Comparison of ENCODE assay signal across 18 mouse cellular contexts in genomic region chr1:62799427-62799826, GRCm38 (mm10).
DNase-seq lines count a peak whose midpoint lies in the region; ATAC-seq and TF ChIP-seq lines count a peak whose summit lies in the region.
"Had no signal": no experiment of that assay in that cellular context is flagged by ENCODE, and none has a peak within 500 bp of the region (broad histone marks: within the 10 kb centered on the region; RNA-seq: fewer than 3 reads in every experiment).

No protein-coding gene starts in this region.

- no peak overlapping the region for H3K4me2 ChIP-seq in heart, embryonic 11.5 days
- no peak overlapping the region for H3K4me2 ChIP-seq in liver, embryonic 12.5 days
- no peak overlapping the region for H3K4me2 ChIP-seq in lung, postnatal 0 days (replicated peaks; ENCODE audit: low read depth, low read length)
- H3K4me2 ChIP-seq: forebrain, embryonic 15.5 days; hindbrain, embryonic 13.5 days had no signal

- no peak for DNase-seq in heart, adult 9 months (ENCODE audit: low spot score in 2 of 2)
- no peak for DNase-seq in liver
- peak; percentile 70 for DNase-seq in lung, postnatal 0 days (ENCODE audit: low spot score)
- DNase-seq in lung, adult 2 months: no peak
- no peak for DNase-seq in kidney, adult 18-20 months
- DNase-seq: adrenal gland, adult 2 months; adrenal gland, postnatal 25 days; cerebellum, adult 2 months; cerebellum, postnatal 10 days; gastrocnemius, postnatal 36 days; heart, adult 11 months; heart, postnatal 10 days had no signal

- no peaks in the 10 kb centered on the region for H3K27me3 ChIP-seq in heart, embryonic 11.5 days (ENCODE audit: control insufficient read depth, insufficient read depth, low read length)
- H3K27me3 ChIP-seq in liver, embryonic 12.5 days (replicated peaks): peaks cover 2% of the 10 kb centered on the region
- no peaks in the 10 kb centered on the region for H3K27me3 ChIP-seq in lung, postnatal 0 days (replicated peaks; ENCODE audit: insufficient read depth, low read length)
- H3K27me3 ChIP-seq: CH12.LX; forebrain, embryonic 15.5 days; hindbrain, embryonic 13.5 days had no signal

- H3K4me1 ChIP-seq in heart, embryonic 11.5 days (ENCODE audit: control insufficient read depth, insufficient read depth, low read length): peaks cover 9% of the 10 kb centered on the region; the same call in 1 of the 2 replicates
- H3K4me1 ChIP-seq in liver, embryonic 12.5 days: peaks cover 63% of the 10 kb centered on the region
- no peaks in the 10 kb centered on the region for H3K4me1 ChIP-seq in lung, postnatal 0 days (ENCODE audit: insufficient read depth, low read depth, low read length)
- peaks cover 2% of the 10 kb centered on the region; the same call in 1 of the 2 replicates for H3K4me1 ChIP-seq in lung, adult 2 months (ENCODE audit: control insufficient read depth, insufficient read depth, low read length)

- no peak for TF ChIP-seq CTCF in lung, postnatal 0 days (IDR thresholded peaks at IDR 0.05)
- no peak for TF ChIP-seq CTCF in lung, adult 2 months (IDR thresholded peaks at IDR 0.05; ENCODE audit: insufficient read depth, low read length)

- H3K4me3 ChIP-seq in heart, embryonic 11.5 days (ENCODE audit: low read depth, low read length): no peak overlapping the region
- no peak overlapping the region for H3K4me3 ChIP-seq in liver, embryonic 12.5 days
- no peak overlapping the region for H3K4me3 ChIP-seq in lung, postnatal 0 days (ENCODE audit: low read depth, low read length)
- H3K4me3 ChIP-seq in lung, adult 2 months (replicated peaks; ENCODE audit: extremely low read depth, low read depth, low read length): no peak overlapping the region
- H3K4me3 ChIP-seq: forebrain, embryonic 15.5 days; hindbrain, embryonic 13.5 days had no signal

- peak overlapping the region; percentile 73; the same call in 1 of the 2 replicates for H3K27ac ChIP-seq in heart, embryonic 11.5 days (ENCODE audit: low read depth, low read length)
- H3K27ac ChIP-seq in liver, embryonic 12.5 days: peak overlapping the region; percentile 73
- no peak overlapping the region; the same call in 1 of the 2 replicates for H3K27ac ChIP-seq in lung, postnatal 0 days (ENCODE audit: low read length)
- H3K27ac ChIP-seq: forebrain, embryonic 15.5 days; hindbrain, embryonic 13.5 days; hindbrain, postnatal 0 days had no signal

- H3K9ac ChIP-seq in heart, embryonic 11.5 days (ENCODE audit: low read depth, low read length): no peak overlapping the region
- no peak overlapping the region for H3K9ac ChIP-seq in liver, embryonic 12.5 days
- no peak overlapping the region for H3K9ac ChIP-seq in lung, postnatal 0 days (replicated peaks; ENCODE audit: low read depth)
- H3K9ac ChIP-seq: forebrain, embryonic 15.5 days; hindbrain, embryonic 13.5 days had no signal

- ATAC-seq in heart, embryonic 11.5 days (replicated peaks; ENCODE audit: insufficient number of reproducible peaks, low FRiP score, low TSS enrichment): no peak
- ATAC-seq in liver, embryonic 12.5 days: no peak
- ATAC-seq in lung, postnatal 0 days: peak; percentile 30; the same call in 1 of the 2 replicates
- ATAC-seq: forebrain, embryonic 15.5 days; hindbrain, postnatal 0 days had no signal

- no peak for TF ChIP-seq POLR2A in lung, adult 2 months (IDR thresholded peaks at IDR 0.05; ENCODE audit: borderline replicate concordance, extremely low read depth, low read depth, low read length)

- H3K36me3 ChIP-seq in heart, embryonic 11.5 days (ENCODE audit: control insufficient read depth, insufficient read depth, low read length): no peaks in the 10 kb centered on the region
- H3K36me3 ChIP-seq in liver, embryonic 12.5 days: no peaks in the 10 kb centered on the region
- H3K36me3 ChIP-seq in lung, postnatal 0 days (ENCODE audit: insufficient read depth, low read length): no peaks in the 10 kb centered on the region
- H3K36me3 ChIP-seq: forebrain, embryonic 15.5 days; hindbrain, embryonic 13.5 days had no signal

- TF ChIP-seq EP300 in lung, postnatal 0 days (IDR thresholded peaks at IDR 0.05): no peak

- H3K9me3 ChIP-seq in heart, embryonic 11.5 days (replicated peaks; ENCODE audit: control insufficient read depth, low read length): no peaks in the 10 kb centered on the region
- no peaks in the 10 kb centered on the region for H3K9me3 ChIP-seq in liver, embryonic 12.5 days (replicated peaks)
- H3K9me3 ChIP-seq in lung, postnatal 0 days (ENCODE audit: low read length): no peaks in the 10 kb centered on the region
- H3K9me3 ChIP-seq: forebrain, embryonic 15.5 days; hindbrain, embryonic 13.5 days had no signal

- WGBS in heart, embryonic 11.5 days (ENCODE audit: insufficient replicate concordance): 55% methylated on average over 4 of the region's 4 CpGs
- WGBS in liver, embryonic 12.5 days (ENCODE audit: insufficient replicate concordance): 57% methylated on average over 4 of the region's 4 CpGs
- WGBS in lung, postnatal 0 days: 36% methylated on average over 4 of the region's 4 CpGs
- WGBS in lung, adult 2 months: 33% methylated on average over 4 of the region's 4 CpGs
